Comparison of ENCODE assay signal across 13 mouse cellular contexts in genomic region chr8:123046706-123047105, GRCm38 (mm10).
"Had no signal": no experiment of that assay in that cellular context is flagged by ENCODE, and none has a peak within 500 bp of the region (broad histone marks: within the 10 kb centered on the region; RNA-seq: fewer than 3 reads in every experiment).

No protein-coding gene starts in this region.

- DNase-seq: liver, embryonic 13.5 days; liver, postnatal 0 days; right cerebral cortex, adult 18-20 months; right cerebral cortex, postnatal 25 days; thymus, postnatal 14 days had no signal

- H3K27me3 ChIP-seq: liver, embryonic 13.5 days; lung, embryonic 15.5 days; midbrain, embryonic 13.5 days; neural tube, embryonic 15.5 days had no signal

- H3K9me3 ChIP-seq: limb, embryonic 10.5 days; liver, embryonic 13.5 days; lung, embryonic 15.5 days; midbrain, embryonic 13.5 days; neural tube, embryonic 15.5 days had no signal

- H3K9ac ChIP-seq: liver, embryonic 13.5 days; liver, postnatal 0 days; lung, embryonic 15.5 days; midbrain, embryonic 13.5 days; neural tube, embryonic 15.5 days had no signal

- H3K4me2 ChIP-seq: liver, embryonic 13.5 days; lung, embryonic 15.5 days; midbrain, embryonic 13.5 days; neural tube, embryonic 15.5 days had no signal

- ATAC-seq: hindbrain, embryonic 16.5 days; inflammation-experienced regulatory T-cells, adult 6 months; liver, postnatal 0 days; midbrain, embryonic 13.5 days had no signal

- H3K36me3 ChIP-seq: lung, embryonic 15.5 days; midbrain, embryonic 13.5 days; neural tube, embryonic 15.5 days had no signal

- H3K4me3 ChIP-seq: left cerebral cortex, adult 2 months; limb, embryonic 10.5 days; liver, embryonic 13.5 days; lung, embryonic 15.5 days; midbrain, embryonic 13.5 days; myocyte; neural tube, embryonic 15.5 days had no signal

- H3K27ac ChIP-seq: left cerebral cortex, adult 2 months; limb, embryonic 10.5 days; liver, embryonic 13.5 days; lung, embryonic 15.5 days; midbrain, embryonic 13.5 days; neural tube, embryonic 15.5 days had no signal
